Mouse (Mus musculus) cerebellum, postnatal 4 days (tissue): ENCODE data around the gene Prkg1.

ENCODE experiments used
- DNase-seq, 2 experiments: peaks; one replicate each; pipeline ENCODE4 v3.0.0; 2022; ENCODE audit warnings: low spot score in 2 of 2, mixed read lengths in 1 of 2

The Prkg1 gene

GRCm38 (mm10) chr19:31746635-31747034 lies 18.2 kb downstream of the Prkg1 start:
- DNase-seq = peak in 1 of 2 experiments; percentile 46

GRCm38 (mm10) chr19:31743241-31744045 lies 21.4 kb downstream of the Prkg1 start:
- DNase-seq = no peak

- DNase-seq = no peak
These were observed 49.9 kb downstream of the Prkg1 start for GRCm38 (mm10) chr19:31714900-31715299.

- no peak for DNase-seq
These were observed 50.4 kb downstream of the Prkg1 start for GRCm38 (mm10) chr19:31714418-31714817.

GRCm38 (mm10) chr19:31713321-31713720 lies 51.5 kb downstream of the Prkg1 start:
- DNase-seq = no peak

GRCm38 (mm10) chr19:31710336-31710735 lies 54.5 kb downstream of the Prkg1 start:
- no peak for DNase-seq

- no peak for DNase-seq
These were observed 60.8 kb downstream of the Prkg1 start for GRCm38 (mm10) chr19:31703991-31704390.

- no peak for DNase-seq
These were observed 65.9 kb downstream of the Prkg1 start for GRCm38 (mm10) chr19:31698916-31699315.

GRCm38 (mm10) chr19:31680821-31681220 lies 84.0 kb downstream of the Prkg1 start:
- no peak for DNase-seq

GRCm38 (mm10) chr19:31678324-31678723 lies 86.5 kb downstream of the Prkg1 start:
- no peak for DNase-seq

GRCm38 (mm10) chr19:31671726-31672125 lies 93.1 kb downstream of the Prkg1 start:
- DNase-seq = no peak

- DNase-seq = no peak
These were observed 99.8 kb downstream of the Prkg1 start for GRCm38 (mm10) chr19:31665007-31665406.

GRCm38 (mm10) chr19:31664159-31664991 lies 100.5 kb downstream of the Prkg1 start:
- peak; percentile 37 to 56 for DNase-seq

GRCm38 (mm10) chr19:31663437-31664158 lies 101.2 kb downstream of the Prkg1 start:
- DNase-seq = peak; percentile 22 to 35

GRCm38 (mm10) chr19:31662802-31663201 lies 102.0 kb downstream of the Prkg1 start:
- no peak for DNase-seq

- DNase-seq = no peak
These were observed 106.0 kb downstream of the Prkg1 start for GRCm38 (mm10) chr19:31658751-31659397.

- no peak for DNase-seq
These were observed 108.6 kb downstream of the Prkg1 start for GRCm38 (mm10) chr19:31656256-31656655.

GRCm38 (mm10) chr19:31655826-31656225 lies 109.0 kb downstream of the Prkg1 start:
- no peak for DNase-seq

GRCm38 (mm10) chr19:31654022-31654421 lies 110.8 kb downstream of the Prkg1 start:
- DNase-seq = no peak

GRCm38 (mm10) chr19:31650452-31650851 lies 114.4 kb downstream of the Prkg1 start:
- no peak for DNase-seq

GRCm38 (mm10) chr19:31647492-31647891 lies 117.3 kb downstream of the Prkg1 start:
- no peak for DNase-seq
